Mouse (Mus musculus) forelimb bud, embryonic 11.5 days (tissue): ENCODE measurements around the gene Fam160b1.

ENCODE experiments used
- DNase-seq: peaks from one replicate; pipeline ENCODE4 v3.0.0-alpha.2; 2012; ENCODE audit warnings: low read depth, low spot score

Fam160b1 gene

DNA sequence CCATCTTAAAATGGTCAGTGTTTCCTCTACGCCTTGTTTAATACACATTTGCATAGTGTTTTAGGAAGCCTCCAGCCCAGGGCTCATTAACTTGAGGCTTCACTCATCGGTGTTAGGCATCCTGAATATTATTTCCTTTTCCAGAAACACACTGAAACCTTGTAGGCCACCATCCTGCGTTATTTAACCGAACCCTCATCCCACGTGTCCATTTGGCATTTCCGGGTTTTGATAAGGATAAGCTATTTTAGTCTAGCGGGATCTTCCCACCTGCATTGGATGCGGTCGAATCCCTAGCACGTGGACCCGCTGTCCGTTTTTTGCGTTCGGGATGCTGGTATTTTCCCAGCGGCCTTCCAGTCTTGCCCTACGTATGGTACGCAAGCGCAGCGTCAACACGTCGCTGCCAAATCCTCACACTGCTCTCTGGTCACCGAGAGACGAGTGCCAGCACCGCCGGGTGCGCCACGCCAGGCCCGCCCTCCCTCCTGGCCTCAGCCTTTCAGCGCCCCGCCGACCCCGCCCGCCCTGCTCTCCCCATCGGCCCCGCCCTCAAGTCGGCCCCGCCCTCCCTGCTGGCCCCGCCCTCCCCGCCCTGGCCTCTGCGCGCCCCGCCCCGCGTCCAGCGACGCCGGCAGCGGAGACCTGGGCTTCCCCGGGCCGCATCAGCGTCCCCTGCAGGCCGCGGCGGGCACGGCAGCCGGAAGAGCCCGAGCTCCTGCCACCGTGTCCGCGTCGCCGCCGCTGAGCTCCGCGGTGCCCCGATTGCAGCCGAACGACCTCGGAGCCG lies at the start of gene Fam160b1:
Gene Fam160b1, plus strand, starts transcription at position 340 of the 790 bp plus-strand sequence.
- DNase-seq, result peak; percentile 88

DNA sequence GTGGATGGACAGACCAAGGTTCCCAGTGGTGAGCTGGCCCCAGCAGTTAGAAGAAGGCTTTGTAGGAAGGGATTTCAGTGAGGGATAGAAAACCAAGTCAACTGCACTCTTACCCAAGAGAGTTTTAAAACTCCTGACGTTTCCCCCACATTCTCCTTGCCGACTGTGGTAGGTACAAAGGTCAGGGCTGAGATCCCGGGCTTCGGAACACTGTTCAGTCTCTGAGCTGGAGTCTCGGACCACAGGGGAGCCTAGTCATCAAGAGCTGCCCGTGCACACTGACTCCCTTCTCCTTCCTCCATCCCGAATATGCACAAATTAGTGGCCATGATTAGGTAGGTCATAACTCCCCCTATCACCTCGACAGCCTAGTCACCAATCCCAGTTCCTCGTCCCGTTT lies 47.3 kb upstream of the Fam160b1 start:
- no peak for DNase-seq

DNA sequence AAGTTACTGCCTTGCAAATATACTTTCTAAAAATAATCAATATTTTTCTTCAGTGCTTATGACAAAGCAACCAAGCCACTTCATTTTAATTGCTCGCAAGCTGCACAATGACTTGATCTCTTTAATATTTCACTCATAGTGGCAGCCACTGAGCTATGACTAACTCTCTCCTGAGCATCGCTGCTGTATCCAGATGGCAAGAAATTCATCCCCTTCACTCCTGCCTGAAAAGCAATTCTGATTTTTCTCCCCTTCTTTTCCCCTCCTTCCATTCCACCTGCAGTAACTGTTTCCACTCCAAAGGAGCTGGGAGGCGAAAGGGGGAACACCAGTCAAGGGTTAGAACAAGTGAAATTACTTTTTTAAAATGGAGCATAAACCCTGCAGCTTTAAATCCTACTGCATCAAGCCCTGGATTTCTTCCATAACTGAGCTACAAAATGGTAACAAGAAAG lies 46.6 kb upstream of the Fam160b1 start:
- no peak for DNase-seq

DNA sequence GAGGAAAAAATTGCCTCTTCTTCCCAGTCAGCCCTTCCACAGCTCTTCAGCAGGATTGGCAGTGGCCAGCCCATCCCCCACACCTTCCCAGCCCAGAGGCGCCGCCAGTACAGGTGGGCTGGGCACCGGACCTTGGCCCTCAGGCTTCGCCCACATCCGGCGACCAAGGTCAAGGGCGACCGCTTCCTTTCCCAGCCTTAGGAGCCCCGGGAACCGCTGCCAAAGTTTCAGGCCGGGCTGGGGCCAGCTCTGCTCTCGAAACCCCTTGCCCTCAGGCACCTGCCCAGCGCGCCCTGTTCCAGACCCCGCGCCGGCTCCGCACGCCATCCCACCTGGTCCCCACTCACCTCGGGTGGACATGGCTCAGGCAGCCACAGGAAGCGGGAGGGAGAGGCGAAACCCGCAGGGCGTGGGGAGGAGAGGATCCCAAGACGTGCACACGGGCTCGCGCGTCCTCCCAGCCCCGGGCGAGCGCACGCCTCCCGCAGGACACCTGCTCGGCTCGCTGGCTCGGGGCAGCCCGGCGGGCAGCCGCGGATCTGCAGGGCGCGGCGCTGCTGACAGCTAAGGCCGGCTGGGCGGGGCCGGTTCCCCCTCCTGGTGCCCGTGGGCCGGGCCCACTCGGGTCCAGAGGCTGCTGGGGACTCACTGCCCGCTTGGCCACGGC lies 46.0 kb upstream of the Fam160b1 start, which contains the start of gene Ablim1:
Gene Ablim1, minus strand, starts transcription at position 574 of the 667 bp plus-strand sequence.
- DNase-seq, result no peak

DNA sequence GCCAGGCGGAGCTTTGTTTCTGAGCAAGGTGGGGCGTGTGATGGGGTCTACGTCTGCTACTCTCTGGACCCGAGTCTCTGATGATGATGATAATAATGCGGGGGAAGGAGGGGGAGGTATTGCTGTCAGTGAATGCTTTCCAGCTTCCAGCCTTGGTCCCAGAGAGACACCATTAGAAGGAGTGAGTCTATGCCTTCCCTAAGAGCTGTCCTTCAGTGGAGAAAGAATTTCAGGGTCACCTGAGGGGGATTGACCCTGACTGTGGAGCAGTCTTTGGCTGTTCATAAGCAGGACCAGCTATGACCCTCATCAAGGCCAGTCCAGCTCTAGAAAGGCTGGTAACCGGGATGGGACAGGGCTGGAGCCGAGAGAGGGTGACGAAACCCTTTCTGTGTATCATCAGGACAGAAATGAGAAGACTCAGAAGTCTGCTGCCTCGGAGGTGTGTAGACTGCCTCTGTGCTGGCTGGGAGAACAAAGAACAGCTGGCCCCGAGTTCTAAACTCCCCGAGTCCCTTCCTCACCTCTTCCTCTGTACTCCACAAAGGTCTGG lies 45.4 kb upstream of the Fam160b1 start:
- DNase-seq, result no peak

DNA sequence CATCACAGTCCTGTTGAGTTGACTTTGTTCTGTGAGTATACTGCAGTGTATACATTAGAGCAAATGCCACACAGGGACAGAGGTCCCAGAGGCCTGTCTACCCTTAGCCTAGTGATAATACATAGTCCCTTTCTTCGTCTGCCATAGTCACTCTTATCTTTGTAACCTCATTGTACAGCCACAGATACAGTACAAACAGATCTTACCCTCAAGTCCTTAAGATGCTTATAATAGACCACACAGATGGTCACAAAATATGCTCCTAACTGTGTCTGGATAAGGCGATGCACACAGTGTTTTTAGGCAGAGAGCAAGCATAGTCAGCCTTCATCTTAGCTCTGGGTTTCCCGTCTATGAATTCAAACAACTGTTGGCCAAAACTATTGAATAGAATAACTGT lies 43.9 kb upstream of the Fam160b1 start:
- no peak for DNase-seq

DNA sequence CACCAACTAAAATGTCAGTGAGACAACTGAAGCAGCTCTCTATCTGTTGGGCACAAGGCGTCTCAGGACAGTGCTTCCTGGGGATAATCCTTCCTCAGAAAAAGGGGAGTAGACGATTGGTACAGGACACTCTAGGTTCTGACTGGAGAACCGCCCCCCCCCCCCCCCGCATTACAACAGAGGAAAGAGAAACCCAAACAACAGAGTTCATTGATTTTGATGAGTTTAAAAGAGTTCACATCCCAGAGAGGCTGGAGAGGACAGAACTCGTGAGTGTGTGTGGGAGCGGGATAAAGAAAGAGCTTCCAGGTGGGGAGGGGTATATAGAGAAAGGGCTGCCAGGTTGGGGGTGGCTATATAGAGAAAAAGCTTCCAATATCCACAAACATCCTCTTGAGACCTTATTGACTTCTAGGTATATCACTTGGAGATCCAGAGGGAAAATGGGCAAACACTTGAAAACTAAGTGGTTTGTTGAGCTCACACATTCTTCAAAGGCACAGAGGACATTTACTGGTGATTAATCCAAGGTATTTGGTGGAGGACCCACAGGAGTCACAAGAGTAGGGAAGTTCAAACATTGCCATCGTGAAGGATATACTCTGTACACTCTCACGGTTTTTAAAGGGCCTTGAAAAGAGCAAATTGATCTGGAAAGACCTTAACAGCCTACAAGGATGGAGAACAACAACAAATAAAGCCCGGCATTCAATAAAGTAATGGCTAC lies 39.7 kb upstream of the Fam160b1 start:
- DNase-seq, result no peak

DNA sequence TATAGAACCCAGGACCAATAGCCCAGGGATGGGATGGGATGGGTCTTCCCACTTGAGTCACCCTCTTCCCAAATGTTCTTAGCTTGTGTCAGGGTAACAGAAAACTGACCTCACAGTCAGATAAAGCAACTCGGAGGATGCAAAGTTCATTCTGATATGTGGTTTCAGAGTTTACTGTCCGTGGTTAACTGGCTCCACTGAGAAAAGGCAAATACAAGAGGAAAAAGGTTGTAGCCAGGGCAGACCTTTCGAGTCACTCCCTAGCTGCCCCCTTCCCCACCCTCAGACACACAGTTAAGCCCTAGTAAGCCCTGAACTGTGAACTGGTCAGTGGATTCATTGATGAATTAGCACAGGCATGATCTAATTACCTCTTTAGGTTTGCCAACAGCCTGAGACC lies 38.6 kb upstream of the Fam160b1 start:
- DNase-seq, result no peak

DNA sequence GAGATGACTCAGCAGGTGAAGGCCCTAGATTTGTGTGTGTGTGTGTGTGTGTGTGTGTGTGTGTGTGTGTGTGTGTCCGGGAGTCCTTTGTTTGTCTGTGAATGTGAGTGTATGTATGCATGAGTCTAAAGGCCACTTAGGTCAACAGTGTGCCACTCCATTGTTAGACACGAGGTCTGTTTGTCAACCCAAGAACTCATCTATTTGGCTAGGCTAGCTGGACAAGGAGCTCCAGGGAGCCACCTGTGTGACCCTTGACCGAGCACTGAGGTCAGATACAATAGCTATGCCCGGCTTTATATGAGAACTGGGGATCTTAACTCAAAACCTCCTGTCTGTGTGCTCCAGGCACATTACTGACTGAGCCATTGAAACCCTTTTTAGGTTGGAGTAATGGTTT lies 38.0 kb upstream of the Fam160b1 start:
- DNase-seq, result no peak

DNA sequence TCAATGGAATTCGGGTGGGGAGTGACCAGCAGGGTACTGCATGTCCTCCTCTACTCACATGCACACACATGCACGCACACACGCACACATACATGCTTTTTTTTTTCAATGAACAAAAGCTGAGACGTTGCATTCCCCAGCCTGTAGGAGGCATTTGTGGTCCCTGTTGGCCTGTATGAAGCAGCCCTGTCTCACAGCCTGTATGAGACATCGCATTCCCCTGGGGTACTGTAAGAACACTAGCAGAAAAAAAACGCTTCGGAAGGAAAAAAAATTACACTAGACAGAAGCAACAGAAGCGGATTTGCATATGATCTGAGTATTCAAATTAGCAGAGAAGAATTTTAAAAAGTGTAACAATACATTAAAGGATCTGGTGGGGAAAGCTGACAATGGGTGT lies 37.4 kb upstream of the Fam160b1 start:
- no peak for DNase-seq

DNA sequence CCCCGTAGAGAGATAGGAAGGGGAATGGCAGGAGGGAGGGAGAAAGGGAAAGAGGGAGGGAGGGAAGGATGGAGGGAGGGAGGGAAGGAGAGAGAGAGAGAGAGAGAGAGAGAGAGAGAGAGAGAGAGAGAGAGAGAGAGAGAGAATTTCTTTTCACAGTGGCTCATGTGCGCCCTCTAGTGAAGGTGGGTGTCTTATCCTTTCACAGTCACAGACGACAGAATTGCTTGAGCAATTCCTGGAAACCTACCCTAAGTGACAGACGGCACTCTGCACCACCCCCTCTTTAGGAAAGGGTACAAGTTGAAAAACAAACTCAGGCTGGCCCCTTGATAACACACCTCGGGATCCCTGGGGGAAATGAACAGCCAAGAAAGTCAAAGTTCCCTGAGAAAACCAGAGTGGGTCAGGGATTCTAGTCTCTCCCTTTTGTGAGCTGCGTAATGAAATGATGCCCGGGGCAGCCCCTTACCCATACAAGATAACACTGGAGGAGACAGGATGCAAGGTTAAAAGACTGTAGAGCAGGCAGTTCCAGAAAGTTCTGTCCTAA lies 34.7 kb upstream of the Fam160b1 start:
- DNase-seq, result peak; percentile 65

DNA sequence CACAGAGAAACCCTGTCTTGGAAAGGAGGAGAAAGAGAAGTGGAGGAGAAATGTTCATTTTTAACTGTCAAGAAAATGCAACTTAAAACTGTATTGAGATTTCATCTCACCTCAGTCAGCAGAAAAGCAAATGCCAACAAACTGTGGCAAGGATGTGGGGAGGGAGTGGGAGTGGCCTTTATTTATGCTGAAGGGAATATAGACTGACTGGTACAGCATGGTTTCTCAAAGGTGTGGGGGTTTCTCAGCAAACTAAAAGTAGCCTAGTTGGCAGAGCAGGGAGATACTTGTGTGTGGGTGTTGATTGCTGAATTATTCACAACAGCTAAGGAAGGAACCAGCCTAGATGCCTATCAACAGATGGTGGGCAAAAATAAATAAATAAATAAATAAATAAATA lies 32.8 kb upstream of the Fam160b1 start:
- no peak for DNase-seq

DNA sequence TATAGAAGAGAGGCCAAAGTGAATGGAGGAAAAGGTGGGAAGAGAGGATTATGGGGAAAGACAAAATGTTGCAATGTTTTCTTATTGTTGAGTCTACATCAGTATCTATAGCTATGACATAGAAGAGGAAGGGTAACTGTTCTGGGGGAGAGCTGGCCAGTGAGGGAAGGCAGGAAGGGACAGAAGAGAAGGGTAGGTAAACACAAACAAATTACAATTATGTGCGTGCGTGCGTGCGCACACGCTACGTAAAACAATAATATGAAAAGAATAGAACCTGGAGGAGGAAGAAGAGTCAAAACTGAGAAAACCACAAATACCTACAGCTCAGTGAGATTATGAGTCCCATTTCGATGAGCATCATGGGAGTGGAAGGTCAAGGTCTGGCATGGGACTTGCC lies 32.2 kb upstream of the Fam160b1 start:
- DNase-seq, result no peak

DNA sequence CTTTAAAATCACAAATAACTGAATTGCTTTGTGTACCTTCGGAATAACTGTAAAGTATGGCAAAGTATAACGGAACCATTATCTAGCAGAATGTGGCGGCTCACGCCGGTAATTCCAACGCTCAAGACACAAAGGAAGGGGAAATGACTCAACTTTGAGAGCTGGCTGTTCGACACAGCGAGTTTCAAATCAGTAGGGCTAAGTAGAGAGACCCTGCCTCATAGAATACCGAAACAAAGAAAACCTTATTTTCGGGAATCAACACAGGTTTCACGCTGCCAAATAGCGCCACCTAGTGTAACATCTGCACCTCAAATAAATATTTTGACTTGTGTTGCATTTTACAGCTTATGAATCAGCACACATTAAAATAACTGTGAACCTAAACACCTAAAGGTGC lies 31.7 kb upstream of the Fam160b1 start:
- peak; percentile 43 for DNase-seq

DNA sequence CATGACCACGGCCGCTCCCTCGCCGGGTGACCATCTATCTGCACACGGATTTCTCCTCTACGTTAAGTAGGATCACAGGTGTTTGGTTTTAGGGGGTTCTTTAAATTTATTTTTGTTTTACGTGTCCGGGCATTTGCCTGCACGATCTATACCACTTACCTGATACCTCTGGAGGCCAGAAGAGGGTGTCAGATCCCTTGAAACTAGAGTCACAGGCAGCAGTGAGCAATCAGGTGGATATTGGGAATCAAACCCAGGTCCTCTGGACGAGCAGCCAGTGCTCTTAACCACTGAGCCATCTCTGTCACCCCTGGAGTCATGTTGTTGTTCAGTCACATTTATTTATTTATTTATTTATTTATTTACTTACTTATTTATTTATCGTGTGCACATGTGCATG lies 30.2 kb upstream of the Fam160b1 start:
- no peak for DNase-seq

DNA sequence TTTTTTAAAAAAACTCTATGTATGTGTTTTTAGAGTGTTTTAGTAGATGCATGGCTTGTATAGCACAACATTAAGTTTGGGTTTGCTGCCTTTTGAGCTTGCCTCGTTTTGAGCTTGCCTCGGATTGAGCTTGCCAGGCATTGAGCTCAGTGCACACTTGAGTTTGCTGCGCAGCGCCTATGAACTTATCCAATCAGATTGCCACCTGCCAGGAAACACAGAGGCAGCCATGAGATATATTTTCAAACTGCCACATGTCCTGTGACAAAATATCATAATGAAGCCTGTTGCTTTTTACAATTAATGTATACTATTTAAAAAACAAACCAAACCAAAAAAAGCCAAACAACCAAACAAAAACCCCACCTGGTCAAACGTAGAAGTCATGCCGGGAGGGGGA lies 29.2 kb upstream of the Fam160b1 start:
- DNase-seq, result no peak

DNA sequence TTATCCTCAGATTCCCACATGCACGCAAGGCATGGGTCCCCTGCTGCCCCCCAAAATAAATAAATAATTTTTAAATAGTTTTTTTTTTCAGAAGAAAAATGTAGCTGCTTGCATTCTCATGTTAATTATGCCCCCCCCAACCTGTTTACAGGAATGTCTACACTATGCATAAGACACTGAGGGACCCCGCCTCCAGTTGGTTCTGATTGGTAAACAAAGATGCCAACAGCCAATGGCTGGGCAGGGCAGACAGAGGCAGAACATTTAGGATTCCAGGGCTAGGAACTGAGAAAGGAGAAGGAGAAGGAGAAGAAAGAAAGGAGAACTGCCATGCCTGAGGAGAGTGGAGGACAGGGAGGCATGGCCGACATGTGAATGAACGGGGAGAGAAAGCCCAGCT lies 27.1 kb upstream of the Fam160b1 start:
- DNase-seq, result no peak

DNA sequence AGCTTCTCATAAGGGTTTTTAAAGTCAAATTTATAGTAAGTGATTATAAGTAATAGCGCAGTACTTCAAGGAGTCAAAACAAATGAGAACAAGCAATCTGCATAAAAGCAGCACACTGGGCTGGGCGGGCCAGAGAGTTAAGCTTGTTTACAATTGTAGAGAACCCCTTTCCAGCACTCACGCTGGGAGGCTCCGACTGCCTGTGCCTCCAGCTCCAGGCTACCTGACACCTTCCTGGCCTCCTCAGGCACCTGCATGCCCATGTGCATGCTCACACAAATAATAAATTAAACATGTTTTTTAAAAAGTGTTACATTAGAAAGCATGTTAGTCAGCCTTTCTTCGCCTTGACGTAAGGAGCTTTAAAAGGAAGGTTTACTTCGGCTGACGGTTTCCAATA lies 25.3 kb upstream of the Fam160b1 start:
- no peak for DNase-seq

DNA sequence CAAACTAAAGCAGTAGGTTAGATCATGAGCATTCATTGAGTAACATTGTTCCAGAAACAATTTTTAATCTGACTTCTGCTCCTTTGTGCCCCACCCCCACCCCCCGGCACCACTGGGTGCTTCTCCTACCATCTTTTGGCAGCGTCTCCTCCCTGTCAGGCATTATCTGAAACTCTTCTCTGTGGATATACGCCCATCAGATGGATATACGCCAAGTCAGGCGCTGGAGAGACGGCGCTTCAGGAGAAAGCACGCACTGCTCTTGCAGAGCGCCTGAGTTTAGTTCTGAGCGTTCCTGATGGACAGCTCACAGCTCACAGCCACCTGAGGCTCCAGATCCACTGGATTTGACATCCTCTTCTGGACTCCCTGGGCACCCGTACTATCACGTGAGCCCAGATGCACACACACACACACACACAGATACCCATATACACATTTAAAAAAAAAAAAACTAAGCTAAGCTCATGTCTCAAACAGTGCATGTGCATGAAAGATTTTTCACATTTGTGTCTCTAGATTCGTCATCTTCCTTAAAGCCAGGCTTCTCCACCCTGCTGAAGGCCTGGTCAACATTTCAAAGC lies 21.1 kb upstream of the Fam160b1 start:
- no peak for DNase-seq

DNA sequence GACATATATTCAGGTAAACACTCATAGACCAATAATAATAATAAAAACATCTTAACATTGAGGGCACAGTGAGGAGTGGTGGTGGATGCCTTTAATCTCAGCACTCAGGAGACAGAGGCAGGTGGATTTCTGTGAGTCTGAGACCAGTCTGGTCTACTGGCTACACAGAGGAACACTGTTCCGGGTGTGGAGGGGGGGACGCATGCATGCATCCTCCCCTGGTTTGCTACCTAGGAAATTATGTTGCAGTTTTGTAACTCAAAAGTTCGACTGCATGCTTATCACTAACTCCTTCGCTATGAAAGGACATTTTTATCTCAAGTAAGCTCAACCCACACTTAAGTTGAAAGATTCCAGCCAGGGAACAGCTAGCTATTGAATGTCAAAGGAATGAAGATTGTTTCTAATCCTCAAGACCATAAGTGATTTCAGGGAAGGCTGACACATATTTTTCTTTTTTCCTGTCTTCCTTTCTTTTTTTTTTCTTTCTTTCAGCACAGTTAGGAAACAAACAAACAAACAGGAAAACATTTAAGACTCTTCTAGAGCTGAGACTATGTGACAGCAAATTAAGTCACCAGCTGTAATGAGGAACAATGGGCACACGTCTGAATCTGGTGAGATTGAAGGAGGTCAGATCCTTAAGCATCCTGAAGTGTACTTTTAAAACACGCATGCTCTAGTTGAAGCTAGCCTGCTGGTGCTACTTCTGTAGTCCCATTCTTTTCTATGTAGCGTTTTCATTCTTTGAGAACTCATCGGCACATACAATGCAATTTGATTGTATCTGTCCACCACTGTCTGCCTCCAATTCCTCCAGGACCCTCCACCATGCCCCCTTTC lies 19.4 kb upstream of the Fam160b1 start:
- DNase-seq, result no peak

DNA sequence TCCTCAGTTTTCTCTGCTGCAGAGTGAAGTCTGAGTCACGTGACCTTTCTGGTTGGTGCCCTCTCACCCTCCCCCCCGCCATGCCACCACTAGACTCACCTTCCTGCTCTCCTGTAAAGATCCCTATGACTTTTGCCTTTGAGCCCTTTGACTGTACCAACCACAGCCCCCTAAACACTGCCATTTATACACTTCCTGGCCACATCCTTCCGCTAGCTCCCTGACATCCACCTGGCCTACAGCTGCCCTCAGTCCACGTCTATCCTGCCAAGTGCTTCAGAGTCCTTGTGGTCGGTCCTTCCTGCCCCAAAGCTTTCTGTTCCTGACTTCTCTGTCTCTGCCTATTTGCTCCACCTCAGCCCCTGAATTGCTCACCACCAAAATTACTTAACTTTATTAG lies 16.6 kb upstream of the Fam160b1 start:
- no peak for DNase-seq
